Mouse (Mus musculus): Measurements from ENCODE around the gene H2-D1. TPM values are rescaled to one million over a fixed set of nuclear protein-coding genes. Genes with fewer than 3 reads are reported as not detected.

H2-D1 gene
- polyA plus RNA-seq, 1 experiment from 2014 or later, result 109 TPM

DNA sequence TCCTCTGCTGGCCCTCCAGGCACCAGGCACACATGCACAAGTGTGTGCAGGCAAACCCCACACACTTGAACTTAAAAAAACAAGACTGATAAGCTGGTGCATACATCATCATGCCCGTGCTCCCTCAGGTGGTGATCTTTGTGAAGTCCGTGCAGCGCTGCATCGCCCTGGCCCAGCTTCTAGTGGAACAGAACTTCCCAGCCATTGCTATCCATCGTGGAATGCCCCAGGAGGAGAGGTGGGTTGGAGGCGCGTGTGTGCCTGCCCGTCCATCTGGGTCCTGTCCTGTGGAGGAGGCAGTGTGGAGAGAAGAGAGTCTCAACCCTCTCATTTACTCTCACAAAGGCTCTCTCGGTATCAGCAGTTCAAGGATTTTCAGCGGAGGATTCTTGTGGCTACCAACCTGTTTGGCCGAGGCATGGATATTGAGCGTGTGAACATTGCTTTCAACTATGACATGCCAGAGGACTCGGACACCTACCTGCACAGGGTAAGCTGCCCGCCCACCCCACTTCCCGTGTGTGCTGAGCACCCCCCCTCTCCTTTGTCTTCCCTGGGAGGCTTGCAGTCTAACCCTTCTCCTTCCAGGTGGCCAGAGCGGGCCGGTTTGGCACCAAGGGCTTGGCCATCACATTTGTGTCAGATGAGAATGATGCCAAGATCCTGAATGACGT, 9.8 kb upstream of the H2-D1 start:
- 0 out of 2 replicates have a peak, but pooled peaks have one; percentile 2 for ATAC-seq
- WGBS, result 85% methylated on average over 18 of the region's 18 CpGs
- H3K4me1 ChIP-seq (ENCODE audit: control insufficient read depth, insufficient read depth, low read length), result no peaks in the 10 kb centered on the region
- H3K36me3 ChIP-seq (ENCODE audit: control insufficient read depth, insufficient read depth, low read length), result peaks cover 46% of the 10 kb centered on the region
- no peak overlapping the region for H3K4me2 ChIP-seq (ENCODE audit: low read length)
- H3K9me3 ChIP-seq (replicated peaks; ENCODE audit: control insufficient read depth, low read length, poor library complexity, severe bottlenecking), result no peaks in the 10 kb centered on the region
- no peaks in the 10 kb centered on the region for H3K27me3 ChIP-seq (ENCODE audit: control insufficient read depth, insufficient read depth, low read depth, low read length)
- H3K9ac ChIP-seq (ENCODE audit: low read depth, low read length), result no peak overlapping the region
- no peak overlapping the region for H3K4me3 ChIP-seq (ENCODE audit: low read depth, low read length)
- H3K27ac ChIP-seq (ENCODE audit: low read length), result no peak overlapping the region

DNA sequence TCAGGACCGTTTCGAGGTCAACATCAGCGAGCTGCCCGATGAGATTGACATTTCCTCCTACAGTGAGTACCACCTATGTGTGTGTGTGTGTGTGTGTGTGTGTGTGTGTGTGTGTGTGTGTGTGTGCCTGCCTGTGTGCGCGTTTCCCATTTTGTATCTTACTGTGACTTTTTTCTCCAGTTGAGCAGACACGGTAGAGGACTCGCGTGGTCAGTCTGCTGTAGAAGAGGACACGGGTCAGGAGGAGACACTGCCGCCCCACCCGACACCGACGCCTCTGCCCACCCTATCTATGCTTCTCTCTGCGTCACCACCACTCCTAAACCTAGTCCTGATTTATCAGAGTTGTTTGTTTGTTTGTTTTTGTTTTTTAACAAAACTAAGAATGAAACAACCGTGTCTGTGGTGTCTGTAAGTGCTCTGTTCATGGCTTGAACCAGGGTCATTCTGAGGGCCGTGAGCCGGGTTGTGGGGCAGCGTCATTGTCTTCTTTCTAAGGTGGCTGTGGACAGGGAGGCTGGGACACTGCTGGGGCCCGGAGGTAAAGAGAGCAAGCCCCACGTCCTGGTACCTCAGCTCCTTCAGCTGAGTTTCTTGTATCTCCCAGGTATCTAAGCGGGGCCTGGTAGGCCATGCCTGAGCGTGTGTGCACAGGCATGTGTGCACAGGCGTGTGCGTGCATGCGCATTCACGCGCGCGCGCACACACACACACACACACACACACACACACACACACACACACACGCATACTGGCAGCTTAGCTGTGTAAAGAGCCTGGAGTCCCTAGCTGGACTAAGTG, 9.0 kb upstream of the H2-D1 start:
- no peak overlapping the region for H3K4me2 ChIP-seq (ENCODE audit: low read length)
- H3K27ac ChIP-seq (ENCODE audit: low read length), result no peak overlapping the region
- WGBS, result 84% methylated on average over 32 of the region's 32 CpGs
- peaks cover 43% of the 10 kb centered on the region for H3K36me3 ChIP-seq (ENCODE audit: control insufficient read depth, insufficient read depth, low read length)
- H3K27me3 ChIP-seq (ENCODE audit: control insufficient read depth, insufficient read depth, low read depth, low read length), result no peaks in the 10 kb centered on the region
- H3K9ac ChIP-seq (ENCODE audit: low read depth, low read length), result no peak overlapping the region
- ATAC-seq, result 0 out of 2 replicates have a peak, but pooled peaks have one; percentile 11
- no peaks in the 10 kb centered on the region for H3K9me3 ChIP-seq (replicated peaks; ENCODE audit: control insufficient read depth, low read length, poor library complexity, severe bottlenecking)
- H3K4me3 ChIP-seq (ENCODE audit: low read depth, low read length), result no peak overlapping the region
- no peaks in the 10 kb centered on the region for H3K4me1 ChIP-seq (ENCODE audit: control insufficient read depth, insufficient read depth, low read length)

DNA sequence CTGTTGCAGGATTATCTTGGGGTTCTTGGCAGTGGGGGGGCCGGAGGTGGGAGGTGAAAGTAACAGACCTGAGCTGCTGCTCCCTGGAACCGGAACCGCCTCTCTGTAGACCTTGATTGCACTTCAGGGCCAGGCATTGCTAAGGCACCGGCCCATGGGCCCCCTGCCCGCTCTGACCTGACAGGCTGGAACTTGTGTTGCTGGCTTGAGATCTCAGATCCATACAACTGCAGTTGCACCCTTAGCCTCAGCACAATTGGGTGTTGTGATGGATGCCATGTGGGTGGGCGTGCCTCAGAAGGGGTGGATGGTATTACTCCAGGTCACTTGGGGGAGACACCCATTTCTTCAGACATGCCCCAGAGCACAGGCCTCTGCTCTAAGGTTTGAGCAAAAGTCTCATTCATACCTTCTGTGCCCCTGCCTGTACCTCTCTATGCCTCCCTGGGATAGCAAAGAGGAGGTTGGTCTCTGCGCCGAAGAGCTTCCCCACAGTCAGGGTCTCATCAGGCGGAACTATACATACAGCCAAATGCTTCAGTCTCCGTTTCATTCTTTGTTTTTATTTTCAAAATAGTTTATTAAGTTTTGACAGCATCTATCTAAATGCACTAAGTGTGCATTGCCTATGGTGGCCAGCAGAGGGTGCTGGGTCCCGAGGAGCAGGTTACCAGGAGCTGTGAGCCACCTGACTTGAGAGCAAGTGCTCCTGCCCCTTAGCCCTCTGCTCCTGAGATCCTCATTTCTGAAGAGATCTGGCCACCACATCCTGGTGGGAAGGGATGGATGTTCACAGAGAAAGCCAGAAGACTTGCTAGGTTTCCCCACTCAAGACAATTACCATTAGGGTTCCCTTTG, 8.1 kb upstream of the H2-D1 start:
- Histone ChIP-seq H3K27me3 (ENCODE audit: control insufficient read depth, insufficient read depth, low read depth, low read length) (no peaks in the 10 kb centered on the region), H3K9ac (ENCODE audit: low read depth, low read length) (no peak overlapping the region), H3K27ac (ENCODE audit: low read length) (no peak overlapping the region), H3K4me2 (ENCODE audit: low read length) (no peak overlapping the region), H3K36me3 (ENCODE audit: control insufficient read depth, insufficient read depth, low read length) (peaks cover 38% of the 10 kb centered on the region), H3K4me1 (ENCODE audit: control insufficient read depth, insufficient read depth, low read length) (no peaks in the 10 kb centered on the region), H3K4me3 (ENCODE audit: low read depth, low read length) (no peak overlapping the region), H3K9me3 (replicated peaks; ENCODE audit: control insufficient read depth, low read length, poor library complexity, severe bottlenecking) (no peaks in the 10 kb centered on the region)
- WGBS, result 61% methylated on average over 11 of the region's 11 CpGs
- ATAC-seq, result peak; percentile 23; the same call in 1 of the 2 replicates

DNA sequence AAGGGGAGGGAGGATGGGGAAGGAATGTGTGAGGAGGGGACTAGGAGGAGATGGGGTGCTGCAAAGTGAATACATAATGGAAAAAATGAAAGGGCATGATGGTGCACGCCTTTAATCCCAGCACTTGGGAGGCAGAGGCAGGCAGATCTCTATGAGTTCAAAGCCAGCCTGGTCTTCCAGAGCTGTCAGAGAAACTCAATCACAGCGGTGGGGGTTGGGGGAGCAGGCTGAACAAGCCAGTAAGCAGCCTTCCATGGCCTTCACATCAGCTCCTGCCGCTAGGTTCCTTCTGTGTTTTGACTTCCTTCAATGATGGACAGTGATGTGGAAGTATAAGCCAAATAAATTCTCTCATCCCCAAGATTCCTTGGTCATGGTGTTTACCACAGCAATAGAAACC, 7.2 kb upstream of the H2-D1 start:
- H3K27ac ChIP-seq (ENCODE audit: low read length), result no peak overlapping the region
- H3K4me3 ChIP-seq (ENCODE audit: low read depth, low read length), result no peak overlapping the region
- peaks cover 33% of the 10 kb centered on the region for H3K36me3 ChIP-seq (ENCODE audit: control insufficient read depth, insufficient read depth, low read length)
- no peak overlapping the region for H3K9ac ChIP-seq (ENCODE audit: low read depth, low read length)
- H3K9me3 ChIP-seq (replicated peaks; ENCODE audit: control insufficient read depth, low read length, poor library complexity, severe bottlenecking), result no peaks in the 10 kb centered on the region
- 71% methylated on average over 3 of the region's 3 CpGs for WGBS
- ATAC-seq, result no peak
- H3K27me3 ChIP-seq (ENCODE audit: control insufficient read depth, insufficient read depth, low read depth, low read length), result no peaks in the 10 kb centered on the region
- H3K4me1 ChIP-seq (ENCODE audit: control insufficient read depth, insufficient read depth, low read length), result no peaks in the 10 kb centered on the region
- no peak overlapping the region for H3K4me2 ChIP-seq (ENCODE audit: low read length)

DNA sequence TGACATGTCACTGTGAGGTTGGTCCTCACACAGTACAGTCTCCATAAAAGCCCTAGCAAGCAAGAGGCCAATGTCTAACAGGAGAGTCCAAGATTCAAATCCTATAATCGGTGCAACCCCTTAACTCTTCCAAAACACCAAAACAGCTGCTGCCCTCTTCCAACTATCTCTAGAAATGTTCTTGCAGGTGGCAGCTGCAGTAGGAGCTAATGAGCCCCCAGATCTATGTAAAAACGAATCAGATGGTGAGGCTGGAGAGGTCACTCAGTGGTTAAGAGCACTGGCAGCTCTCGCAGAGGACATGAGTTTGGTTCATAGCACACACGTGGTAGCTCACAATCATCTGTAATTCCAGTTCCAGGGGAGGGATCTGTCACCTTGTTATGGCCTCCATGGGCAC, 6.8 kb upstream of the H2-D1 start:
- Histone ChIP-seq H3K9me3 (replicated peaks; ENCODE audit: control insufficient read depth, low read length, poor library complexity, severe bottlenecking) (no peaks in the 10 kb centered on the region), H3K27ac (ENCODE audit: low read length) (no peak overlapping the region), H3K4me1 (ENCODE audit: control insufficient read depth, insufficient read depth, low read length) (no peaks in the 10 kb centered on the region), H3K27me3 (ENCODE audit: control insufficient read depth, insufficient read depth, low read depth, low read length) (no peaks in the 10 kb centered on the region), H3K36me3 (ENCODE audit: control insufficient read depth, insufficient read depth, low read length) (peaks cover 30% of the 10 kb centered on the region), H3K4me3 (ENCODE audit: low read depth, low read length) (no peak overlapping the region), H3K9ac (ENCODE audit: low read depth, low read length) (no peak overlapping the region), H3K4me2 (ENCODE audit: low read length) (no peak overlapping the region)
- ATAC-seq, result no peak
- WGBS, result 66% methylated on average over 4 of the region's 4 CpGs

DNA sequence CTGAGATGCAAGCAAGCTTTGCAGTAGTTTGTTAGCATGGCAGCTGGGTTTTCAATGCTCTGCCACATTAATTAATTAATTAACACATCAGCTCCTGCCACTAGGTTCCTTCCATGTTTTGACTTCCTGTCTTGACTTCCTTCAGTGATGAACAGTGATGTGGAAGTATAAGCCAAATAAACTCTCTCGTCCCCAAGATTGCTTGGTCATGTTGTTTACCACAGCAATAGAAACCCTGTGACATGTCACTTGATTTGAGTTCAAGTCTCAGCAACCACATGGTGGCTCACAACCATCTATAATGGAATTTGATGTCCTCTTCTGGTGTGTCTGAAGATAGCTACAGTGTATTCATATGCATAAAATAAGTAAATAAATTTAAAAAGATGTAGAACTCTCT, 5.2 kb upstream of the H2-D1 start:
- ATAC-seq, result no peak
- Histone ChIP-seq H3K4me1 (ENCODE audit: control insufficient read depth, insufficient read depth, low read length) (no peaks in the 10 kb centered on the region), H3K9ac (ENCODE audit: low read depth, low read length) (no peak overlapping the region), H3K27me3 (ENCODE audit: control insufficient read depth, insufficient read depth, low read depth, low read length) (peaks cover 2% of the 10 kb centered on the region; the same call in 1 of the 2 replicates), H3K9me3 (replicated peaks; ENCODE audit: control insufficient read depth, low read length, poor library complexity, severe bottlenecking) (no peaks in the 10 kb centered on the region), H3K4me3 (ENCODE audit: low read depth, low read length) (no peak overlapping the region), H3K36me3 (ENCODE audit: control insufficient read depth, insufficient read depth, low read length) (peaks cover 19% of the 10 kb centered on the region), H3K27ac (ENCODE audit: low read length) (no peak overlapping the region), H3K4me2 (ENCODE audit: low read length) (no peak overlapping the region)
- 82% methylated on average over 1 of the region's 1 CpGs for WGBS

DNA sequence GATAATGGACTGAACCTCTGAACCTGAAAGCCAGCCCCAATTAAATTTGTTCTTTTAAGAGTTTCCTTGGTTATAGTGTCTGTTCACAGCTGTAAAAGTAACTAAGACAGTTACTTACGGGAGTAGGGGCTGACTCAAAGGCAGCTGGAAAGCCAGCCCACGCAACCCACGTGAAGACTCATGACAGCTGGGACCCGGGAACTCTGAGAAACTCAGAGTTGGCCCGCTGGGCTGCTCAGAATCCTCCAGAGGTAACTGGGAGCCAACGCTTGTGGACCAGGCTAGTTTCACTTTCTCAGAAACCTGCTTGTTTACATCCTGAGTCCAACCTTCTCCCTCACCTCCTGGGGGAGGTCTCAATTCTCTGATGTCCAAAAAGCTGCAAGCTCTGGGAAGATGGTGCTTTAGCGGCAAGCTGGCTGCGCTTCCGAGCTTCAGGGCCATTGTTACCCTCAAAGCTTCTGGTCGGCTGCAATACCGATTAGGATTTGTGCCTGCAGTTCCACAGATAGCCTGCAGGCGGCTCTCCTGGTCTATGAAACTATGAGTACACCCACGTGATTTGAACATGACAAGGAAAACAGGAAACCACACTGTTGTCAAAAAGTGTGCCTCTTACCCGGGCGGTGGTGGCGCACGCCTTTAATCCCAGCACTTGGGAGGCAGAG, 4.6 kb upstream of the H2-D1 start:
- no peak overlapping the region for H3K4me3 ChIP-seq (ENCODE audit: low read depth, low read length)
- H3K36me3 ChIP-seq (ENCODE audit: control insufficient read depth, insufficient read depth, low read length), result peaks cover 13% of the 10 kb centered on the region
- no peak overlapping the region for H3K27ac ChIP-seq (ENCODE audit: low read length)
- peaks cover 2% of the 10 kb centered on the region; the same call in 1 of the 2 replicates for H3K27me3 ChIP-seq (ENCODE audit: control insufficient read depth, insufficient read depth, low read depth, low read length)
- H3K4me2 ChIP-seq (ENCODE audit: low read length), result peak overlapping the region; percentile 34
- H3K9me3 ChIP-seq (replicated peaks; ENCODE audit: control insufficient read depth, low read length, poor library complexity, severe bottlenecking), result no peaks in the 10 kb centered on the region
- peaks cover 2% of the 10 kb centered on the region; the same call in 1 of the 2 replicates for H3K4me1 ChIP-seq (ENCODE audit: control insufficient read depth, insufficient read depth, low read length)
- no peak for ATAC-seq
- 11% methylated on average over 17 of the region's 17 CpGs for WGBS
- H3K9ac ChIP-seq (ENCODE audit: low read depth, low read length), result no peak overlapping the region; the same call in 1 of the 2 replicates
